9 mouse cellular contexts compared by ENCODE assay signal in the genomic region with DNA sequence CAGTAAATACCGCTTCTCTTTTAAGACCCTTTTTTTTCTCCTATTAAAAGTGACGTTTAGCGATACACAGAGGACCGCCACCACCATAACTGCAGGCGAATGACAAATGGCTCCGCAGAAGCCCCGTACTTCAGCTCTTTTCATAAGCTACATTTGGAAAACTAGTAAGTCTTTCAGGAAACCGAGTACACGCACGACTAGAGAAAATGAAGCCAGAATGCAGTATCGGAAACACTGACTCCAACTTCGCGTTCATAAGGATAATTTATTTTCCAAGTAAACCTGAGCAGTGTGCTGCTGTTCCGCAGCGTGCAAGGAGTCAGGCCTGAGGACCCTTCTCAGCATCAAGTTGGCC.
DNase-seq lines count a peak whose midpoint lies in the region; ATAC-seq lines count a peak whose summit lies in the region.
"Had no signal": no experiment of that assay in that cellular context is flagged by ENCODE, and none has a peak within 500 bp of the region (broad histone marks: within the 10 kb centered on the region; RNA-seq: fewer than 3 reads in every experiment).

No protein-coding gene starts in this region.

- peaks cover 15% of the 10 kb centered on the region for H3K27me3 ChIP-seq in heart, embryonic 15.5 days
- H3K27me3 ChIP-seq in hindbrain, embryonic 13.5 days, result peaks cover 13% of the 10 kb centered on the region; the same call in 1 of the 2 replicates
- peaks cover 37% of the 10 kb centered on the region for H3K27me3 ChIP-seq in midbrain, embryonic 14.5 days (ENCODE audit: control insufficient read depth, insufficient read depth, low read length)
- H3K27me3 ChIP-seq: CH12.LX had no signal

- no peaks in the 10 kb centered on the region for H3K9me3 ChIP-seq in heart, embryonic 15.5 days (replicated peaks)
- H3K9me3 ChIP-seq in hindbrain, embryonic 13.5 days, result no peaks in the 10 kb centered on the region; the same call in 1 of the 2 replicates
- H3K9me3 ChIP-seq in midbrain, embryonic 14.5 days (ENCODE audit: control insufficient read depth, low read length), result no peaks in the 10 kb centered on the region

- H3K27ac ChIP-seq in heart, embryonic 15.5 days, result no peak overlapping the region
- no peak overlapping the region for H3K27ac ChIP-seq in hindbrain, embryonic 13.5 days
- no peak overlapping the region for H3K27ac ChIP-seq in midbrain, embryonic 14.5 days (replicated peaks; ENCODE audit: low read depth, low read length)

- peak overlapping the region; percentile 71 for H3K4me2 ChIP-seq in heart, embryonic 15.5 days
- H3K4me2 ChIP-seq in hindbrain, embryonic 13.5 days, result peak overlapping the region; percentile 88
- peak overlapping the region; percentile 73 for H3K4me2 ChIP-seq in midbrain, embryonic 14.5 days (ENCODE audit: low read length)

- no peak for ATAC-seq in heart, embryonic 15.5 days (replicated peaks; ENCODE audit: insufficient number of reproducible peaks, insufficient read depth, low FRiP score, low read depth)
- peak; percentile 17; the same call in 1 of the 2 replicates for ATAC-seq in hindbrain, embryonic 13.5 days (ENCODE audit: low FRiP score)
- ATAC-seq in midbrain, embryonic 14.5 days (ENCODE audit: low FRiP score, low TSS enrichment), result no peak

- no peak for DNase-seq in heart, postnatal 10 days
- peak; percentile 16 for DNase-seq in embryo, embryonic 10 days (ENCODE audit: low spot score)
- DNase-seq in midbrain, embryonic 14.5 days, result peak; percentile 59
- DNase-seq in left cerebral cortex, adult 9 months (ENCODE audit: low spot score in 2 of 2), result no peak
- DNase-seq in adrenal gland, postnatal 36 days, result no peak
- no peak for DNase-seq in thymus, adult 18-20 months

- intact Hi-C loops in heart, postnatal 10 days (cut with DNase I), result no loop called here

- no peaks in the 10 kb centered on the region for H3K36me3 ChIP-seq in heart, embryonic 15.5 days
- no peaks in the 10 kb centered on the region for H3K36me3 ChIP-seq in hindbrain, embryonic 13.5 days
- H3K36me3 ChIP-seq in midbrain, embryonic 14.5 days (ENCODE audit: control insufficient read depth, insufficient read depth, low read length), result no peaks in the 10 kb centered on the region

- whole genome bisulfite sequencing in heart, embryonic 15.5 days, result 32% methylated on average over 15 of the region's 15 CpGs
- WGBS in hindbrain, embryonic 13.5 days, result 20% methylated on average over 15 of the region's 15 CpGs
- 9% methylated on average over 15 of the region's 15 CpGs for WGBS in midbrain, embryonic 14.5 days

- H3K4me3 ChIP-seq in heart, embryonic 15.5 days, result peak overlapping the region; percentile 43
- H3K4me3 ChIP-seq in hindbrain, embryonic 13.5 days, result peak overlapping the region; percentile 48
- peak overlapping the region; percentile 36 for H3K4me3 ChIP-seq in midbrain, embryonic 14.5 days (replicated peaks; ENCODE audit: low read depth, low read length)

- 0 out of 2 replicates have a peak overlapping the region, but pooled peaks have one; percentile 8 for H3K9ac ChIP-seq in heart, embryonic 15.5 days
- H3K9ac ChIP-seq in hindbrain, embryonic 13.5 days, result peak overlapping the region; percentile 65
- H3K9ac ChIP-seq in midbrain, embryonic 14.5 days (replicated peaks; ENCODE audit: low read length), result peak overlapping the region; percentile 41; the same call in 1 of the 2 replicates

- 0 out of 2 replicates have a peak, but pooled peaks cover 3% of the 10 kb centered on the region for H3K4me1 ChIP-seq in heart, embryonic 15.5 days (replicated peaks)
- H3K4me1 ChIP-seq in hindbrain, embryonic 13.5 days (replicated peaks), result peaks cover 15% of the 10 kb centered on the region
- H3K4me1 ChIP-seq in midbrain, embryonic 14.5 days (ENCODE audit: control insufficient read depth, insufficient read depth, low read length), result peaks cover 6% of the 10 kb centered on the region; the same call in 1 of the 2 replicates

Comparison
In these comparisons a context has a peak if more than half of its experiments do, and no peak if none do; other contexts are left out.
1. H3K9ac ChIP-seq: peak in every context shown above with its lines; median percentile 65 in hindbrain, embryonic 13.5 days; 41 in midbrain, embryonic 14.5 days; 8 in heart, embryonic 15.5 days.
2. DNase-seq: peak in embryo, embryonic 10 days (single experiment) and midbrain, embryonic 14.5 days (single experiment); none in heart, postnatal 10 days (0 of 2), left cerebral cortex, adult 9 months (0 of 2), adrenal gland, postnatal 36 days (0 of 2) and thymus, adult 18-20 months (0 of 2).
3. Peak in every context shown above with its lines, with median percentiles within 50 percentile points of each other: H3K4me2 ChIP-seq and H3K4me3 ChIP-seq.